38 mouse cellular contexts compared by ENCODE assay signal in the genomic region with DNA sequence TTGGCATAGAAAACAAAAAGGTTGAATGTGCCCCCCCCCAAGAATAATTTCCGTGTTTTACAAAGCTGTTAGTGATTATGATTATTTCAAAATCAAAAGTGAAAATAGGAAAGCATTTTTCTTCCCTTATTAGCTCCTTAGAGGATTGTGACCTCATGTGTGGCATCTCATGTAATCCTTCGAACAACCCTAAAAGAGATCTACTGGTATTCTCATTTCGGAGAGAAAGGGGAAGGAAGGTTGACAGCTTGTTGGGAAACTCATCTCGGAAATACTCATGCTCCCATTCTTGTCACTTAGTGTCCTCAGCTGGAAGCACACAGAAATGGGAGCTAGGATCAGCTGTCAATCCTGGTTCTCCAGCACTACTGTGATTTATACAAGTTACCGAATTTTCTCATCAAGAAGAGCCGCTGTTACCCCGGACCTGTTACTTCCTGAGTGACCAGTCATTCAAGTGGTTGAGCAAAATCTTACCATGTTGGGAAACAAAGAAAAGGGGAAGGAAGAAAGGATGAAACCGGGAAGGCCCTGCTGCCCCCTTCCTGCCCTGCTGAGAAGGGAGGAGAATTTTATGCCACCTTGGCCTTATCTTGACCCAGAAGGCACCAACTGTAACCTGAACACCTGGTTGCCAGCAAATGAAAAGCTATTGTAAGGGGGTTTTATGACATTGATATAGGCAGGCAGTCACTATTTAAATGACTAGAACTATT. TPM values are rescaled to one million over a fixed set of nuclear protein-coding genes. Genes with fewer than 3 reads are reported as not detected.
DNase-seq lines count a peak whose midpoint lies in the region; ATAC-seq lines count a peak whose summit lies in the region.
"Had no signal": no experiment of that assay in that cellular context is flagged by ENCODE, and none has a peak within 500 bp of the region (broad histone marks: within the 10 kb centered on the region; RNA-seq: fewer than 3 reads in every experiment).

No protein-coding gene starts in this region.

- no peaks in the 10 kb centered on the region for H3K27me3 ChIP-seq in liver, embryonic 16.5 days (ENCODE audit: control insufficient read depth, insufficient read depth, low read depth, low read length)
- H3K27me3 ChIP-seq in liver, embryonic 12.5 days (replicated peaks) = no peaks in the 10 kb centered on the region
- H3K27me3 ChIP-seq in limb, embryonic 10.5 days (ENCODE audit: low read depth, poor library complexity, severe bottlenecking) = no peaks in the 10 kb centered on the region
- H3K27me3 ChIP-seq: embryonic facial prominence, embryonic 12.5 days; heart, embryonic 12.5 days; hindbrain, embryonic 15.5 days; midbrain, embryonic 13.5 days; neural tube, embryonic 15.5 days; Patski had no signal

- H3K4me3 ChIP-seq in liver, embryonic 16.5 days (ENCODE audit: low read depth, low read length) = no peak overlapping the region
- H3K4me3 ChIP-seq in liver, embryonic 12.5 days = no peak overlapping the region
- no peak overlapping the region for H3K4me3 ChIP-seq in limb, embryonic 10.5 days
- H3K4me3 ChIP-seq: embryonic facial prominence, embryonic 12.5 days; heart, adult 2 months; heart, embryonic 12.5 days; hindbrain, embryonic 10.5 days; hindbrain, embryonic 15.5 days; midbrain, embryonic 13.5 days; neural tube, embryonic 15.5 days had no signal

- no peak for DNase-seq in c-Kit-positive CD71-positive TER-119-positive erythroid progenitor cells, embryonic 14.5 days (ENCODE audit: low spot score)
- DNase-seq in limb, embryonic 10.5 days (ENCODE audit: low spot score) = no peak
- DNase-seq in spleen, postnatal 4 days (ENCODE audit: low spot score in 2 of 2) = no peak
- DNase-seq: adrenal gland, postnatal 14 days; cerebellum, adult 8-10 months; cerebellum, postnatal 25 days; embryo, embryonic 11 days; gastrocnemius, postnatal 25 days; heart, adult 2 months; kidney, adult 9 months; kidney, postnatal 10 days; layer of hippocampus, postnatal 36 days; lung, adult 18-20 months; right cerebral cortex, postnatal 25 days; spleen, adult 18-20 months; thymus, adult 2 months; thymus, postnatal 36 days had no signal

- no peaks in the 10 kb centered on the region for H3K9me3 ChIP-seq in liver, embryonic 16.5 days (replicated peaks; ENCODE audit: control insufficient read depth, low read length)
- H3K9me3 ChIP-seq in liver, embryonic 12.5 days (replicated peaks) = no peaks in the 10 kb centered on the region
- H3K9me3 ChIP-seq in limb, embryonic 10.5 days (replicated peaks) = no peaks in the 10 kb centered on the region
- H3K9me3 ChIP-seq: embryonic facial prominence, embryonic 12.5 days; hindbrain, embryonic 10.5 days; hindbrain, embryonic 15.5 days; midbrain, embryonic 13.5 days; neural tube, embryonic 15.5 days had no signal

- H3K4me2 ChIP-seq in liver, embryonic 16.5 days (ENCODE audit: low read depth, low read length) = no peak overlapping the region
- no peak overlapping the region for H3K4me2 ChIP-seq in liver, embryonic 12.5 days
- H3K4me2 ChIP-seq: embryonic facial prominence, embryonic 12.5 days; heart, embryonic 12.5 days; hindbrain, embryonic 15.5 days; midbrain, embryonic 13.5 days; neural tube, embryonic 15.5 days had no signal

- 64% methylated on average over 8 of the region's 8 CpGs for WGBS in liver, embryonic 16.5 days (ENCODE audit: insufficient replicate concordance)
- WGBS in liver, embryonic 12.5 days (ENCODE audit: insufficient replicate concordance) = 62% methylated on average over 8 of the region's 8 CpGs
- 91% methylated on average over 8 of the region's 8 CpGs for WGBS in limb, embryonic 10.5 days

- H3K27ac ChIP-seq in liver, embryonic 16.5 days (ENCODE audit: low read length) = no peak overlapping the region
- H3K27ac ChIP-seq in liver, embryonic 12.5 days = no peak overlapping the region
- H3K27ac ChIP-seq in limb, embryonic 10.5 days = no peak overlapping the region
- H3K27ac ChIP-seq: embryonic facial prominence, embryonic 12.5 days; heart, adult 2 months; hindbrain, embryonic 10.5 days; hindbrain, embryonic 15.5 days; midbrain, embryonic 13.5 days; neural tube, embryonic 15.5 days had no signal

- H3K36me3 ChIP-seq in liver, embryonic 16.5 days (ENCODE audit: control insufficient read depth, insufficient read depth) = no peaks in the 10 kb centered on the region
- H3K36me3 ChIP-seq in liver, embryonic 12.5 days = peaks cover 35% of the 10 kb centered on the region
- peaks cover 17% of the 10 kb centered on the region for H3K36me3 ChIP-seq in limb, embryonic 10.5 days

- ATAC-seq in liver, embryonic 16.5 days (ENCODE audit: low read depth) = 0 out of 2 replicates have a peak, but pooled peaks have one; percentile 24
- no peak for ATAC-seq in liver, embryonic 12.5 days
- peak; percentile 89 for ATAC-seq in granulocyte monocyte progenitor cell, adult 5-6 weeks (replicated peaks; ENCODE audit: poor library complexity, severe bottlenecking)
- peak; percentile 91 for ATAC-seq in megakaryocyte progenitor cell, adult 5-6 weeks (replicated peaks; ENCODE audit: poor library complexity)
- ATAC-seq: forebrain, embryonic 14.5 days; inflammation-experienced regulatory T-cells, adult 6 months; lung, postnatal 0 days; midbrain, embryonic 13.5 days; Patski had no signal

- H3K9ac ChIP-seq in liver, embryonic 16.5 days (ENCODE audit: low read depth, low read length) = no peak overlapping the region
- H3K9ac ChIP-seq in liver, embryonic 12.5 days = no peak overlapping the region
- H3K9ac ChIP-seq: embryonic facial prominence, embryonic 12.5 days; heart, embryonic 12.5 days; hindbrain, embryonic 15.5 days; midbrain, embryonic 13.5 days; neural tube, embryonic 15.5 days had no signal

- no peaks in the 10 kb centered on the region for H3K4me1 ChIP-seq in liver, embryonic 16.5 days (ENCODE audit: control insufficient read depth, low read depth, low read length)
- no peaks in the 10 kb centered on the region for H3K4me1 ChIP-seq in liver, embryonic 12.5 days
- no peaks in the 10 kb centered on the region for H3K4me1 ChIP-seq in limb, embryonic 10.5 days
- H3K4me1 ChIP-seq: embryonic facial prominence, embryonic 12.5 days; hindbrain, embryonic 10.5 days; hindbrain, embryonic 15.5 days; midbrain, embryonic 13.5 days; neural tube, embryonic 15.5 days had no signal

RNA-seq across cellular contexts. Expression of a gene that starts 6.6 kb away (rescaled TPM):
- 1.2 TPM in 1 of 2 replicates, not detected in the other for polyA plus RNA-seq in liver, embryonic 16.5 days (2015; fragmentation: Nextera tagmentation; extraction: Ambion mirVana)
- not detected in 2 replicates for polyA plus RNA-seq in liver, embryonic 12.5 days (2016; fragmentation: Nextera tagmentation; extraction: Ambion mirVana)
- not detected in 2 replicates for total RNA-seq in granulocyte monocyte progenitor cell, adult 5-6 weeks (2014; fragmentation: Nextera tagmentation)
- total RNA-seq in granulocyte monocyte progenitor cell, adult 5-6 weeks (2017) = not detected in 2 replicates
- total RNA-seq in megakaryocyte progenitor cell, adult 5-6 weeks (2015) = not detected in 2 replicates
- not detected in 2 replicates for total RNA-seq in megakaryocyte progenitor cell, adult 5-6 weeks (2017)
- polyA plus RNA-seq in limb, embryonic 10.5 days (2016; fragmentation: Nextera tagmentation; extraction: Ambion mirVana) = 0.25 TPM in 1 of 2 replicates, not detected in the other
- total RNA-seq: adrenal gland, postnatal 14 days; gastrocnemius, adult 18-20 months; gastrocnemius, postnatal 25 days; heart, adult 2 months; layer of hippocampus, postnatal 36 days; left cerebral cortex, postnatal 10 days; MEL had no signal
- polyA plus RNA-seq: brain, embryonic 14.5 days; embryonic facial prominence, embryonic 12.5 days; forebrain, embryonic 14.5 days; heart, adult 2 months; heart, embryonic 12.5 days; heart, postnatal 0 days; hindbrain, embryonic 15.5 days; limb, embryonic 11.5 days; neural tube, embryonic 15.5 days had no signal

RNA-seq across cellular contexts. Expression of a gene that starts 9.4 kb away (rescaled TPM):
- polyA plus RNA-seq in liver, embryonic 16.5 days (2015; fragmentation: Nextera tagmentation; extraction: Ambion mirVana) = not detected in 2 replicates
- not detected in 2 replicates for polyA plus RNA-seq in liver, embryonic 12.5 days (2016; fragmentation: Nextera tagmentation; extraction: Ambion mirVana)
- not detected in 2 replicates for total RNA-seq in granulocyte monocyte progenitor cell, adult 5-6 weeks (2014; fragmentation: Nextera tagmentation)
- not detected in 2 replicates for total RNA-seq in granulocyte monocyte progenitor cell, adult 5-6 weeks (2017)
- total RNA-seq in megakaryocyte progenitor cell, adult 5-6 weeks (2015) = not detected in 2 replicates
- not detected in 2 replicates for total RNA-seq in megakaryocyte progenitor cell, adult 5-6 weeks (2017)
- polyA plus RNA-seq in limb, embryonic 10.5 days (2016; fragmentation: Nextera tagmentation; extraction: Ambion mirVana) = not detected in 2 replicates
- total RNA-seq: adrenal gland, postnatal 14 days; gastrocnemius, adult 18-20 months; gastrocnemius, postnatal 25 days; heart, adult 2 months; layer of hippocampus, postnatal 36 days; left cerebral cortex, postnatal 10 days; MEL had no signal
- polyA plus RNA-seq: brain, embryonic 14.5 days; embryonic facial prominence, embryonic 12.5 days; forebrain, embryonic 14.5 days; heart, adult 2 months; heart, embryonic 12.5 days; heart, postnatal 0 days; hindbrain, embryonic 10.5 days; hindbrain, embryonic 15.5 days; inflammation-experienced regulatory T-cells, adult 6 months; large intestine, adult 2 months; limb, embryonic 11.5 days; lung, postnatal 0 days; midbrain, embryonic 13.5 days; neural tube, embryonic 15.5 days; Patski; thymus, adult 2 months had no signal

RNA-seq across cellular contexts. Expression of a gene that starts 36.9 kb away (rescaled TPM):
- 156 and 164 TPM in 2 replicates for polyA plus RNA-seq in liver, embryonic 16.5 days (2015; fragmentation: Nextera tagmentation; extraction: Ambion mirVana)
- polyA plus RNA-seq in liver, embryonic 12.5 days (2016; fragmentation: Nextera tagmentation; extraction: Ambion mirVana) = 208 TPM in 2 replicates
- total RNA-seq in granulocyte monocyte progenitor cell, adult 5-6 weeks (2014; fragmentation: Nextera tagmentation) = 83.2 and 101 TPM in 2 replicates
- total RNA-seq in granulocyte monocyte progenitor cell, adult 5-6 weeks (2017) = 119 and 121 TPM in 2 replicates
- 118 and 129 TPM in 2 replicates for total RNA-seq in megakaryocyte progenitor cell, adult 5-6 weeks (2015)
- total RNA-seq in megakaryocyte progenitor cell, adult 5-6 weeks (2017) = 65.0 and 106 TPM in 2 replicates
- 182 and 216 TPM in 2 replicates for polyA plus RNA-seq in limb, embryonic 10.5 days (2016; fragmentation: Nextera tagmentation; extraction: Ambion mirVana)
